Mouse (Mus musculus) heart, embryonic 10.5 days (tissue): ENCODE results near the gene Arhgap31. TPM values are rescaled to one million over a fixed set of nuclear protein-coding genes. Genes with fewer than 3 reads are reported as not detected.

Source experiments
- DNase-seq: peaks from one replicate; pipeline ENCODE4 v3.0.0-alpha.2; 2017; ENCODE audit warnings: low spot score
- H3K27ac ChIP-seq: fragments of 300-500 bp; sonication (generic); 2 replicates; pipeline ENCODE4 v1.5.1; 2016; ENCODE audit warnings: mild to moderate bottlenecking
- H3K27me3 ChIP-seq: fragments of 300-500 bp; sonication (generic); 2 replicates; pipeline ENCODE4 v1.6.1; 2016; ENCODE audit warnings: mild to moderate bottlenecking; ENCODE audit not compliant: poor library complexity, insufficient read depth, severe bottlenecking
- H3K36me3 ChIP-seq: fragments of 300-500 bp; sonication (generic); 2 replicates; pipeline ENCODE4 v1.6.1; 2016; ENCODE audit warnings: mild to moderate bottlenecking, moderate library complexity
- H3K4me1 ChIP-seq: fragments of 300-500 bp; sonication (generic); 2 replicates; pipeline ENCODE4 v1.6.1; 2016; ENCODE audit warnings: mild to moderate bottlenecking
- H3K4me3 ChIP-seq: fragments of 300-500 bp; sonication (generic); 2 replicates; pipeline ENCODE4 v1.5.1; 2016; ENCODE audit warnings: mild to moderate bottlenecking, moderate library complexity
- H3K9me3 ChIP-seq: fragments of 300-500 bp; sonication (generic); 2 replicates; pipeline ENCODE4 v1.6.1; 2016; ENCODE audit warnings: mild to moderate bottlenecking, moderate library complexity
- WGBS: fragments of 180-500 bp; shearing (Covaris S2); methylation state at CpG from one replicate; pipeline ENCODE4 v1.1.7; 2016; 5-methylcytosine and 5-hydroxymethylcytosine counted together
- polyA plus RNA-seq: library from polyadenylated mRNA; unstranded; fragments of >200 nt; fragmentation: Nextera tagmentation; extraction: Ambion mirVana; gene quantifications from 2 replicates; pipeline ENCODE4 v1.2.1, GENCODE M21; 2016

Arhgap31 gene
- polyA plus RNA-seq, 1 experiment from 2014 or later: 27.7 TPM

DNA sequence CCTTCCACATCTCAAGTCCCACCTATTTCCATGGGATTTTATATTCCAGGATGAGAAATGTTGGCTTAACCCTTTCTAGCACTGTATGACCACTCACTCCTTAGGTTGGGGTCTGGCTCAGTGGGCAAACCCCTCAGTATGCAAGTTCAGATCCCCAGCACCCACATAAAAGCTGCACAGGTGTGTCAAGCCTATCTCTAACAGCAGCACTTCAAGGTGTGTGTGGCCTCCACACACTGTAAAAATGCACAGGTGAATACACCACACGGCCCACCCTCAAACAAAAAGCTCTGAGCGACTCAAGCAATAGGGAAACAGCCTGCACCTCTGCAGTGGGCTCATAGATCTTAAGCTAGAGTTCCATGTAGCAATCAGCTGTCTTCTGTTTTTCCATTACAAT, 117.0 kb downstream of the Arhgap31 start:
- no peak for DNase-seq
- Histone ChIP-seq H3K27me3 (no peaks in the 10 kb centered on the region), H3K27ac (no peak overlapping the region), H3K9me3 (no peaks in the 10 kb centered on the region), H3K36me3 (peaks cover 58% of the 10 kb centered on the region), H3K4me1 (no peaks in the 10 kb centered on the region), H3K4me3 (no peak overlapping the region)
- 89% methylated on average over 2 of the region's 2 CpGs for WGBS

DNA sequence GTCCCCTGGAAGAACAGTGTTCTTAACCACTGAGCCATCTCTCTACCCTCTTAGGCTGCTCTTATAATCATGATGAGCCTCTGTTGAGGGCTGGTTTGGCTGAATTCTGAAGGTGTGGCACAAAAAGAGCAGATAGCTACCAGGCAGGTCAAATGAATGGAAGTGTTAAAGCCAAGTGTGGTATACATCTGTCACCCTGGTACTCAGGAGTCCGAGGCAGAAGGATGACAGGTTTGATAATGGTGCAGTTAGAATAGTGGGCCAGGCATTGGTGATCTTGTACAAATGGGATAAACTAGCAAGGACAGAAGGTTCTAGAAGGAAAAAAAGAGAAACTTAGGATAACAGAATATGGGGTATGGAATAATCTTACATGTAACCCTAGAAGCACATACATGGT, 118.6 kb downstream of the Arhgap31 start:
- Histone ChIP-seq H3K4me1 (no peaks in the 10 kb centered on the region), H3K4me3 (no peak overlapping the region), H3K27me3 (no peaks in the 10 kb centered on the region), H3K9me3 (no peaks in the 10 kb centered on the region), H3K27ac (no peak overlapping the region), H3K36me3 (peaks cover 53% of the 10 kb centered on the region)
- DNase-seq: no peak
- 58% methylated on average over 1 of the region's 1 CpGs for WGBS

DNA sequence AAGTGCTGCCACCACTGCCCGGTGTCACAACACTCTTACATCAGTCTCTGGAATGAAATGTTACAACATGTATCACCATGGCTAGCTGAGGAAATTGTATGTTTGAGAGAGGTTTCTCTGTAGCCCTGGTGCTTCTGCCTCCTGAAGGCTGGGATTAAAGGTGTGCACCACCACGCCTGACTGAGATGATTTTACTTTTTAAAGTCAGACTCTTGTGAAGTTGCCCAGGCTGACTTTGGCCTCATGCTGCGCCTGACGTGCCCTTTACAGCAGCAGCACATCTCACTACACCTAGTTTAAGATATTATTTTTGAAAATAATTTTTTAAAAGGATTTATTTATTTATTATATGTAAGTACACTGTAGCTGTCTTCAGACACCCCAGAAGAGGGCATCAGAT, 120.1 kb downstream of the Arhgap31 start:
- WGBS: 86% methylated on average over 4 of the region's 4 CpGs
- DNase-seq: no peak
- no peaks in the 10 kb centered on the region for H3K4me1 ChIP-seq
- H3K27ac ChIP-seq: no peak overlapping the region
- H3K9me3 ChIP-seq: no peaks in the 10 kb centered on the region
- H3K4me3 ChIP-seq: no peak overlapping the region
- no peaks in the 10 kb centered on the region for H3K27me3 ChIP-seq
- H3K36me3 ChIP-seq: peaks cover 61% of the 10 kb centered on the region

DNA sequence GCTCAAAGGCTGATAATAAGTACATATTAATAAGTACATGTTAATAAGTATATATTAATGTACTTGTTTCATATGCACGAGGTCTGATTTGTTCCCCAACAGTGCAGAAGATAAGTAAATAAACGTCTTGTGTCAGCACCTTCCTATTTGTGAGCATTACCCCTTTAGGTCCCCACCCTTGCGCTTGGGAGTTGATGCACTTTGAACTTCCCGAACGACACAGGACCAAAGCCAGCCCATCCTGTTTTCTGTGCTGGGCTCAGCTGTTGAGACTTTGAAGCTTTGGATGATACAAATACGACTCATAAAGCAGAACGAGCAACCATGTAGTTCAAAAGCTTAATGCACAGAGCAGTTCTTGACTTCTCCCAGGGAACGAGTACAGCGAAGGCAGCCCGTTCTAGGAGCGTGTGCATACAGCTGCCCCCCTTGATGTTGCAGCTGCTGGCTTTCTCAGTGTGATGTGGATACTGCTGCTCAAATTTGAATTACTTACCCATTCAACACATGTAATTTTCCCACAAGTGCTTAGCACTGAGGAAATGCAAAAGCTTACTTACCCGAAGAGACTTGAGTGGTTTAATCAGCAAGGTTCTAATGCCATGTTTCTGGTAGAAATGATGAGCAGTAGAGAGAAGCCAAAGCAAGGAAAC, 120.9 kb downstream of the Arhgap31 start:
- Histone ChIP-seq H3K27ac (no peak overlapping the region), H3K36me3 (peaks cover 66% of the 10 kb centered on the region), H3K4me3 (no peak overlapping the region), H3K27me3 (no peaks in the 10 kb centered on the region), H3K4me1 (no peaks in the 10 kb centered on the region), H3K9me3 (no peaks in the 10 kb centered on the region)
- 89% methylated on average over 12 of the region's 12 CpGs for WGBS
- DNase-seq: no peak

DNA sequence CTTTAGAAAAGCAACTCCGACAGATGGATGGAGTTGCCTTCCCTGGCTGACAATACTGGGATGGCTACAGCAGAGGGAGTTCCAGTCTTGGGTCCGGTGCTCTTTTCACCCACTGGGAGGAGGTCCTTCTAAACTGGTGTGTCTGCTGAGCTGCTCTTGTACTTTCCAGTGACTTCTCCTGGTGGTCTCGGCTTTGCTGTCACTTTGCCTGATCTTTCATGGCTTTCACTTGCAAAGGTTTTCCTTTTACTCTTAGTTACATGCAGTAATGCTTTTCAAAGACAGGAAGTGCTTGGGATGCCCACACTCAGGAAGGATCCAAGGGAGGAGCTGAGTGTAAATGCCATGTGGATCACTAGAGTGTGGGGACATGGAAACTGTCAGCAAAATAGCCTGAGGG, 121.6 kb downstream of the Arhgap31 start:
- 65% methylated on average over 3 of the region's 3 CpGs for WGBS
- DNase-seq: no peak
- H3K27ac ChIP-seq: no peak overlapping the region
- no peaks in the 10 kb centered on the region for H3K9me3 ChIP-seq
- no peaks in the 10 kb centered on the region for H3K4me1 ChIP-seq
- H3K4me3 ChIP-seq: no peak overlapping the region
- H3K27me3 ChIP-seq: no peaks in the 10 kb centered on the region
- H3K36me3 ChIP-seq: peaks cover 72% of the 10 kb centered on the region

DNA sequence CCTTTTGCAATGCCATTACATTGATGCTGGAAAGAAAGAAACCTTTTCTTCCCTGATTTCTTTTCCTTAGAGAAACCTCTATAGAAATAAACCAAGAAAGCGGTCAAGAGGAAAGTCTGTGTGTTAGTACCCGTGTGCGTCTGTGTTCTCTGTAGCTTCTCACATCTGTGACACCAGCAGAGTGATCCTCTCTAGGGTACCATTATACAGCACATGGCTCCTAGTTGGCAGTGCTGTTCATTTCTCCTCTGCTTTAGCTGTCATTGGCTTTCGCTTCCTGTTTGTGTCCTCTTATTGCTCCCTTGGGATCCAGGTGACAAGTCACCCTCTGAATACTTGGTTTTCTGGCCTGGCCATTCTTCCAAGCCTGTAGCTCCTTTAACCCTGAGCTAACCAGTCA, 125.5 kb downstream of the Arhgap31 start:
- Histone ChIP-seq H3K27me3 (no peaks in the 10 kb centered on the region), H3K36me3 (peaks cover 93% of the 10 kb centered on the region), H3K9me3 (no peaks in the 10 kb centered on the region), H3K4me3 (no peak overlapping the region), H3K27ac (no peak overlapping the region), H3K4me1 (no peaks in the 10 kb centered on the region)
- 95% methylated on average over 4 of the region's 4 CpGs for WGBS
- DNase-seq: no peak

DNA sequence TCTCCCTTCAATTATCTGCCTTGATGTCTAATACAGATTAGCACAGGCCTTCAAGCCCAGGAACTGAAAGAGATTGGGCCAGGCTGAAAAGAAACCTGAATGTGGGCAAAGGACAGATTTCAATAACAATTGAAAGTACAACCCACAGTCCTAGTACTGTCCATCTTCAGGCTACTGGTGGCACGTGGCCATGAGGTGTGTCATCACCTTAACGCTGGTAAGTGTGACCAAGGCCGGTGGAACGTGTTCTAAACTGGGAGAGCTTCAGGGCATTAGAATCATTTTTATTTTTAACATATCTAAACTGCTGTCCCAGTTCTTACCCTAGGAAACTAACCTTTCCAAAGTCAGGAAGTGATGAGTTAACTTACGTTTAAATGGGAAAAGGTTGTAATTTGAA, 125.9 kb downstream of the Arhgap31 start:
- Histone ChIP-seq H3K4me1 (no peaks in the 10 kb centered on the region), H3K27ac (no peak overlapping the region), H3K36me3 (peaks cover 94% of the 10 kb centered on the region), H3K4me3 (no peak overlapping the region), H3K27me3 (no peaks in the 10 kb centered on the region), H3K9me3 (no peaks in the 10 kb centered on the region)
- 85% methylated on average over 5 of the region's 5 CpGs for WGBS
- no peak for DNase-seq

DNA sequence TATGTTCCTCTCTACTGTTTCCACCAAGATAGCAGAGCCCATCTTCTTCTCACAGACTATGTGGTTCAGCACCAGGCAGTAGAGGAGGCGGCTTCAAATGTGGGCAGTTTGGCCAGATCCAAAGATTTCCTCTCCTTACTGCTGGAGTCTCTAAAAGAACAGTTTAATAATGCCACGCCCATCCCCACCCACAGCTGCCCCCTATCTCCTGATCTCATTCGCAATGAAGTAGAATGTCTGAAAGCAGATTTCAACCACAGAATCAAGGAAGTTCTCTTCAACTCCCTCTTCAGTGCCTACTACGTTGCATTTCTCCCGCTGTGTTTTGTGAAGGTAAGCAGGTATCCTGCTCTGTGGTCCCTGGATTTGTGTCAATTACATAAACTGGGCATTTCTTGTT, 127.9 kb downstream of the Arhgap31 start:
- H3K27me3 ChIP-seq: no peaks in the 10 kb centered on the region
- no peaks in the 10 kb centered on the region for H3K9me3 ChIP-seq
- DNase-seq: no peak
- no peak overlapping the region for H3K4me3 ChIP-seq
- H3K4me1 ChIP-seq: no peaks in the 10 kb centered on the region
- 87% methylated on average over 5 of the region's 5 CpGs for WGBS
- no peak overlapping the region for H3K27ac ChIP-seq
- H3K36me3 ChIP-seq: peaks cover 87% of the 10 kb centered on the region

DNA sequence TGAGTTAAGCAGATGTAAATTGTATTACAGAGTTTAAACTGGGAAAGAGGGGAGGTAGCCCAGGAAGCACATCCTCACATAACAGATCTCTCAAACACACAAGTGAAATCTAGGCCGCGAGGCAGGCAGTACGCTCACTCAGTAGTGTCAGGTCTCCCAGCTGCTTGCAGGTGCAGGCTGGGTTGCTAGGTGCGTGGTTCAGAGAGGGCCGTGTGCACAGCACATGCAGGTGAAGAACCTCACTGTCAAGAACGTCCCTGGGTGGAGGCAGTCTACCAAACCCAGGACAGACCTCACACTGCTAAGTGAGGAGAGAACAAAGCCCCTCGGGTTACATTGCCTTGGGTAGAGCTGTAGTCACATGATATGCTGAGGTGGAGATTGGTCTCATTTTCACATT, 128.3 kb downstream of the Arhgap31 start:
- H3K4me1 ChIP-seq: no peaks in the 10 kb centered on the region
- no peaks in the 10 kb centered on the region for H3K27me3 ChIP-seq
- no peak overlapping the region for H3K4me3 ChIP-seq
- no peak for DNase-seq
- no peaks in the 10 kb centered on the region for H3K9me3 ChIP-seq
- H3K27ac ChIP-seq: no peak overlapping the region
- 92% methylated on average over 7 of the region's 7 CpGs for WGBS
- peaks cover 86% of the 10 kb centered on the region for H3K36me3 ChIP-seq

DNA sequence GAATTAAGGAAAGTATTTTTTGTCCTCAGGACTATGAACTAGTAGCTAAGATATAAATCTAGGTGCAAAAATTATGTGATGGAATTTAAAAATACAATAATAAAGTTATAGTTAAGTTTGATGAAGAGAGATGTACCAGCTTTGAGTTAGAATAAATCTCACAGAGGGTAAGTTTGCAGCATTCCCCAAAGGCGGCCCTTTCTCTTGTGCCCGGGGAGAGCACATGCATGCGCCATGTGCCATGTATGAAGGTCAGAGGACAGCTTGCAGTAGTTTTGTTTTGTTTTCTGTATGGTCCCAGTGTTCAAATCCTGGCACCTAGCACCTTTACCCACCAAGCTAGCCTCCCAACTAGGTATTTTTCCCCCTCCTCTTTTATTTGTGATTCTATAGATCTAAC, 141.6 kb downstream of the Arhgap31 start:
- no peaks in the 10 kb centered on the region for H3K4me1 ChIP-seq
- H3K27me3 ChIP-seq: no peaks in the 10 kb centered on the region
- H3K4me3 ChIP-seq: no peak overlapping the region
- no peak for DNase-seq
- H3K36me3 ChIP-seq: peaks cover 79% of the 10 kb centered on the region
- no peak overlapping the region for H3K27ac ChIP-seq
- WGBS: 98% methylated on average over 3 of the region's 3 CpGs
- H3K9me3 ChIP-seq: no peaks in the 10 kb centered on the region

DNA sequence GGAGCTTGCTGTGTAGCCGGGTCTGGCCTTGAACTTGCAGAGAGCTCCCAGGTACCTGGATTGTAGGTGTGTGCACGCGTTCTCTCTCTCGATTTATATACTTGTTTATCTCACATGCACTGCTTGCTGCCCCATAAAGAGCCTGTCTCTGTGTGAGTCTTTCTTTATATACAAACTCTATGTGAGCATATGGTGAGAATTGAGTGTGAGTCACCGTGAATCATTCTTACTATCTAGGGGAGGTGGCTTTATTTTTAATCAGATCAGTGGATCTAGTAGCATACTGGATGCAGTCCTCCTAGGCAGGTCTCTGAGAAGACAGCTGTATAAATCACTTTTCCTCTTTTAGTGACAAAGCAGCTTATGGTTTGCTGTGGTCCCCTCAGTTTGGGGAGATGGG, 144.9 kb downstream of the Arhgap31 start:
- no peak overlapping the region for H3K4me3 ChIP-seq
- peaks cover 6% of the 10 kb centered on the region; the same call in 1 of the 2 replicates for H3K4me1 ChIP-seq
- WGBS: 95% methylated on average over 5 of the region's 5 CpGs
- peaks cover 76% of the 10 kb centered on the region for H3K36me3 ChIP-seq
- H3K27ac ChIP-seq: no peak overlapping the region
- H3K9me3 ChIP-seq: no peaks in the 10 kb centered on the region
- no peak for DNase-seq
- H3K27me3 ChIP-seq: no peaks in the 10 kb centered on the region

DNA sequence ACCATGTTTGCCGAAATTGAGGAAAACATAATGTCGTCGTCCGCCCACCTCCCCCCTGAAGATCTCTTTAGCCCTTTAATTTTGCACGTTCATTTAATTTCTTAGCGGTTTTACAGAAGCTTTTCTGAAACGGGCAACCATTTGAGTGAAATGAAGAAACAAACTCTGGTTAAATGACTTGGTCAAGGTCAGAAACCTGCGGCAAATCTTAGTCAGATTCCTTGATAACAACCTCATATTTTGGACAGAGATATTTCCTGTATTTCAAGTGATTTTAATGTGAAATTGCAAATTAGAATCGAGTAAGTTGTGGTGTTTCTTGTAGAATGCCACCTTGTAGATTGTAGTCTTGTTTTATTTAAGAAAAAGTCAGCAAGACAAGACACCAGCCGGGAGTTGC, 149.6 kb downstream of the Arhgap31 start:
- peaks cover 12% of the 10 kb centered on the region; the same call in 1 of the 2 replicates for H3K27me3 ChIP-seq
- peaks cover 38% of the 10 kb centered on the region for H3K36me3 ChIP-seq
- peaks cover 6% of the 10 kb centered on the region; the same call in 1 of the 2 replicates for H3K4me1 ChIP-seq
- no peaks in the 10 kb centered on the region for H3K9me3 ChIP-seq
- WGBS: 33% methylated on average over 10 of the region's 10 CpGs
- peak overlapping the region; percentile 94 for H3K27ac ChIP-seq
- peak overlapping the region; percentile 85 for H3K4me3 ChIP-seq
- no peak for DNase-seq

DNA sequence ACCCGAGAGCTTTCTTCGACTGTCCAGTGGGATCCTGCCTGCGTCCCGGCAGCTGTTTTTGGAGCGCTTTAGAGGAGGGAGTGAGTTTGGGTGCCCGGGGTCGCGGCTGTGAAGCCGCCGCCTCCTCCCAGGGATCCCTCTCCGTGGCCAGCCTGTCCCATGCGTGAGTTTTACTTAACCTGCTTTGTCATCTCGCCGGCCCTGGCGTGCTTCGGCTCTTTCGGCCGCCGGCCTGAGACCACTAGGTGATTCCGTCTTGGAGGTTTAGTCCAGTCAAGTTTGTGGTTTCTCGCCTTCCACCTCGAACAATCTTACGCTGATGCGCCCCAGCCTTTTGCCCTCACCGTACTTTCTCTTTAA, 150.1 kb downstream of the Arhgap31 start:
- H3K4me1 ChIP-seq: peaks cover 6% of the 10 kb centered on the region; the same call in 1 of the 2 replicates
- under 1% methylated on average over 25 of the region's 25 CpGs for WGBS
- H3K9me3 ChIP-seq: no peaks in the 10 kb centered on the region
- H3K27ac ChIP-seq: peak overlapping the region; percentile 94
- DNase-seq: no peak
- H3K27me3 ChIP-seq: peaks cover 12% of the 10 kb centered on the region; the same call in 1 of the 2 replicates
- peaks cover 32% of the 10 kb centered on the region for H3K36me3 ChIP-seq
- peak overlapping the region; percentile 85 for H3K4me3 ChIP-seq
